Mouse (Mus musculus): Measurements from ENCODE around the gene Rnf222. TPM values are rescaled to one million over a fixed set of nuclear protein-coding genes. Genes with fewer than 3 reads are reported as not detected.

Gene Rnf222
- total and polyA plus RNA-seq, 2 experiments: under 0.01 to 0.11 TPM

GRCm38 (mm10) chr11:68905665-68906460, 17.5 kb downstream of the Rnf222 start:
- Histone ChIP-seq H3K27ac (replicated peaks; ENCODE audit: insufficient read depth, low read depth, low read length) (no peak overlapping the region), H3K36me3 (ENCODE audit: control insufficient read depth, insufficient read depth, low read length) (peaks cover 35% of the 10 kb centered on the region), H3K4me1 (ENCODE audit: control insufficient read depth, insufficient read depth, low read length) (peaks cover 2% of the 10 kb centered on the region; the same call in 1 of the 2 replicates), H3K27me3 (ENCODE audit: control insufficient read depth, insufficient read depth, low read length) (no peaks in the 10 kb centered on the region), H3K9ac (ENCODE audit: low read depth, low read length) (no peak overlapping the region), H3K4me3 (ENCODE audit: insufficient read depth, low read depth, low read length) (no peak overlapping the region), H3K79me2 (ENCODE audit: control insufficient read depth, insufficient read depth, low read length) (no peaks in the 10 kb centered on the region)
- 96% methylated on average over 9 of the region's 9 CpGs for WGBS
- no peak for DNase-seq (ENCODE audit: extremely low read depth, low read depth, low spot score)
- TF ChIP-seq POLR2A (IDR thresholded peaks at IDR 0.05; ENCODE audit: extremely low read depth, insufficient read depth, low read length): no peak

- no peak for TF ChIP-seq POLR2A (IDR thresholded peaks at IDR 0.05; ENCODE audit: extremely low read depth, insufficient read depth, low read length)
- TF ChIP-seq CTCF (IDR thresholded peaks at IDR 0.05; ENCODE audit: low read depth, low read length): no peak
- H3K36me3 ChIP-seq (ENCODE audit: control insufficient read depth, insufficient read depth, low read length): peaks cover 35% of the 10 kb centered on the region
- no peaks in the 10 kb centered on the region for H3K27me3 ChIP-seq (ENCODE audit: control insufficient read depth, insufficient read depth, low read length)
- no peaks in the 10 kb centered on the region for H3K79me2 ChIP-seq (ENCODE audit: control insufficient read depth, insufficient read depth, low read length)
- no peak for DNase-seq (ENCODE audit: extremely low read depth, low read depth, low spot score)
- no peak overlapping the region for H3K27ac ChIP-seq (replicated peaks; ENCODE audit: insufficient read depth, low read depth, low read length)
- WGBS: 75% methylated on average over 4 of the region's 4 CpGs
- H3K4me3 ChIP-seq (ENCODE audit: insufficient read depth, low read depth, low read length): no peak overlapping the region
- H3K9ac ChIP-seq (ENCODE audit: low read depth, low read length): no peak overlapping the region
- H3K4me1 ChIP-seq (ENCODE audit: control insufficient read depth, insufficient read depth, low read length): peaks cover 2% of the 10 kb centered on the region; the same call in 1 of the 2 replicates
These were observed 18.1 kb downstream of the Rnf222 start for GRCm38 (mm10) chr11:68906461-68906790.

GRCm38 (mm10) chr11:68907251-68907650, 18.9 kb downstream of the Rnf222 start:
- H3K27ac ChIP-seq (replicated peaks; ENCODE audit: insufficient read depth, low read depth, low read length): no peak overlapping the region
- H3K79me2 ChIP-seq (ENCODE audit: control insufficient read depth, insufficient read depth, low read length): no peaks in the 10 kb centered on the region
- H3K4me3 ChIP-seq (ENCODE audit: insufficient read depth, low read depth, low read length): no peak overlapping the region
- H3K9ac ChIP-seq (ENCODE audit: low read depth, low read length): no peak overlapping the region
- peaks cover 2% of the 10 kb centered on the region; the same call in 1 of the 2 replicates for H3K4me1 ChIP-seq (ENCODE audit: control insufficient read depth, insufficient read depth, low read length)
- 96% methylated on average over 3 of the region's 3 CpGs for WGBS
- no peaks in the 10 kb centered on the region for H3K27me3 ChIP-seq (ENCODE audit: control insufficient read depth, insufficient read depth, low read length)
- H3K36me3 ChIP-seq (ENCODE audit: control insufficient read depth, insufficient read depth, low read length): peaks cover 35% of the 10 kb centered on the region
- DNase-seq (ENCODE audit: extremely low read depth, low read depth, low spot score): no peak
- TF ChIP-seq POLR2A (IDR thresholded peaks at IDR 0.05; ENCODE audit: extremely low read depth, insufficient read depth, low read length): no peak
- no peak for TF ChIP-seq CTCF (IDR thresholded peaks at IDR 0.05; ENCODE audit: low read depth, low read length)

- no peak for TF ChIP-seq POLR2A (IDR thresholded peaks at IDR 0.05; ENCODE audit: extremely low read depth, insufficient read depth, low read length)
- TF ChIP-seq CTCF (IDR thresholded peaks at IDR 0.05; ENCODE audit: low read depth, low read length): no peak
- H3K27me3 ChIP-seq (ENCODE audit: control insufficient read depth, insufficient read depth, low read length): no peaks in the 10 kb centered on the region
- H3K27ac ChIP-seq (replicated peaks; ENCODE audit: insufficient read depth, low read depth, low read length): no peak overlapping the region
- WGBS: 85% methylated on average over 7 of the region's 7 CpGs
- no peak overlapping the region for H3K9ac ChIP-seq (ENCODE audit: low read depth, low read length)
- H3K79me2 ChIP-seq (ENCODE audit: control insufficient read depth, insufficient read depth, low read length): no peaks in the 10 kb centered on the region
- H3K4me3 ChIP-seq (ENCODE audit: insufficient read depth, low read depth, low read length): no peak overlapping the region
- peaks cover 22% of the 10 kb centered on the region for H3K36me3 ChIP-seq (ENCODE audit: control insufficient read depth, insufficient read depth, low read length)
- no peak for DNase-seq (ENCODE audit: extremely low read depth, low read depth, low spot score)
- peaks cover 2% of the 10 kb centered on the region; the same call in 1 of the 2 replicates for H3K4me1 ChIP-seq (ENCODE audit: control insufficient read depth, insufficient read depth, low read length)
These were observed 20.6 kb downstream of the Rnf222 start for GRCm38 (mm10) chr11:68908846-68909503.

- DNase-seq (ENCODE audit: extremely low read depth, low read depth, low spot score): no peak
- Histone ChIP-seq H3K27me3 (ENCODE audit: control insufficient read depth, insufficient read depth, low read length) (no peaks in the 10 kb centered on the region), H3K27ac (replicated peaks; ENCODE audit: insufficient read depth, low read depth, low read length) (no peak overlapping the region), H3K4me3 (ENCODE audit: insufficient read depth, low read depth, low read length) (no peak overlapping the region), H3K36me3 (ENCODE audit: control insufficient read depth, insufficient read depth, low read length) (no peaks in the 10 kb centered on the region), H3K9ac (ENCODE audit: low read depth, low read length) (no peak overlapping the region), H3K4me1 (ENCODE audit: control insufficient read depth, insufficient read depth, low read length) (no peaks in the 10 kb centered on the region), H3K79me2 (ENCODE audit: control insufficient read depth, insufficient read depth, low read length) (no peaks in the 10 kb centered on the region)
- TF ChIP-seq CTCF (IDR thresholded peaks at IDR 0.05; ENCODE audit: low read depth, low read length) (no peak), POLR2A (IDR thresholded peaks at IDR 0.05; ENCODE audit: extremely low read depth, insufficient read depth, low read length) (no peak)
- WGBS: 42% methylated on average over 14 of the region's 14 CpGs
These were observed 23.3 kb downstream of the Rnf222 start for GRCm38 (mm10) chr11:68911531-68912177.

All from liver, adult 2 months (tissue).